Mouse (Mus musculus): ENCODE results near the gene Ghrhr.
A peak's percentile ranks its signal among the peaks of the same experiment; 100 is the strongest.

The Ghrhr gene

GRCm38 (mm10) chr6:55376076-55376475, at the start of gene Ghrhr:
Gene Ghrhr, plus strand, starts transcription at chr6:55376295.
- DNase-seq: no peak

GRCm38 (mm10) chr6:55326299-55326698, 49.8 kb upstream of the Ghrhr start:
- no peak for DNase-seq

- DNase-seq: no peak
Measured at GRCm38 (mm10) chr6:55327326-55327725, 48.8 kb upstream of the Ghrhr start.

GRCm38 (mm10) chr6:55328179-55328578, 47.9 kb upstream of the Ghrhr start:
- no peak for DNase-seq

GRCm38 (mm10) chr6:55331315-55331714, 44.8 kb upstream of the Ghrhr start:
- peak; percentile 29 for DNase-seq

- DNase-seq: no peak
Measured at GRCm38 (mm10) chr6:55332100-55332772, 43.9 kb upstream of the Ghrhr start.

- no peak for DNase-seq
Measured at GRCm38 (mm10) chr6:55332773-55333109, 43.4 kb upstream of the Ghrhr start.

- no peak for DNase-seq
Measured at GRCm38 (mm10) chr6:55335989-55336514, 40.0 kb upstream of the Ghrhr start, which contains the start of gene Aqp1. Gene Aqp1, plus strand, starts transcription at chr6:55336432.

- DNase-seq: no peak
Measured at GRCm38 (mm10) chr6:55337242-55337641, 38.9 kb upstream of the Ghrhr start.

GRCm38 (mm10) chr6:55338077-55338476, 38.0 kb upstream of the Ghrhr start:
- DNase-seq: no peak

- DNase-seq: no peak
Measured at GRCm38 (mm10) chr6:55338934-55339825, 36.9 kb upstream of the Ghrhr start.

GRCm38 (mm10) chr6:55341688-55342087, 34.4 kb upstream of the Ghrhr start:
- no peak for DNase-seq

GRCm38 (mm10) chr6:55342328-55342727, 33.8 kb upstream of the Ghrhr start:
- no peak for DNase-seq

GRCm38 (mm10) chr6:55343446-55343845, 32.6 kb upstream of the Ghrhr start:
- no peak for DNase-seq

GRCm38 (mm10) chr6:55344291-55345016, 31.6 kb upstream of the Ghrhr start:
- no peak for DNase-seq

- no peak for DNase-seq
Measured at GRCm38 (mm10) chr6:55345264-55345663, 30.8 kb upstream of the Ghrhr start.

GRCm38 (mm10) chr6:55346491-55346890, 29.6 kb upstream of the Ghrhr start:
- DNase-seq: no peak

GRCm38 (mm10) chr6:55347711-55348571, 28.2 kb upstream of the Ghrhr start:
- DNase-seq: no peak

- no peak for DNase-seq
Measured at GRCm38 (mm10) chr6:55349231-55349630, 26.9 kb upstream of the Ghrhr start.

- DNase-seq: no peak
Measured at GRCm38 (mm10) chr6:55350383-55350952, 25.6 kb upstream of the Ghrhr start.

GRCm38 (mm10) chr6:55351712-55352111, 24.4 kb upstream of the Ghrhr start:
- DNase-seq: no peak

All from thymus, postnatal 4 days (tissue).